Mouse (Mus musculus) liver, embryonic 14.5 days (tissue): Measurements from ENCODE around the gene Man1c1. TPM values are rescaled to one million over a fixed set of nuclear protein-coding genes. Genes with fewer than 3 reads are reported as not detected.

Experiments used
- ATAC-seq: fragments of 200-750 bp; cut with Nextera tagmentation; 2 replicates; pipeline ENCODE4 v1.8.0; 2017; ENCODE audit warnings: moderate number of reproducible peaks, mild to moderate bottlenecking, moderate library complexity; ENCODE audit not compliant: insufficient read depth
- DNase-seq, 3 experiments: peaks; one replicate each; pipeline ENCODE4 v3.0.0-alpha.2; 2012 to 2013; ENCODE audit warnings: low read depth in 3 of 3, low spot score in 3 of 3
- H3K27ac ChIP-seq: fragments of 300-500 bp; sonication (generic); 2 replicates; pipeline ENCODE4 v1.5.1; 2014; ENCODE audit warnings: moderate library complexity, mild to moderate bottlenecking, control low read depth, inconsistent platforms
- H3K27me3 ChIP-seq: fragments of 300-500 bp; sonication (generic); 2 replicates; pipeline ENCODE4 v1.6.1; 2014; ENCODE audit warnings: mild to moderate bottlenecking, low read length, moderate library complexity; ENCODE audit not compliant: control insufficient read depth, insufficient read depth
- H3K36me3 ChIP-seq: fragments of 300-500 bp; sonication (generic); replicated peaks from 2 replicates; pipeline ENCODE4 v1.6.1; 2014; ENCODE audit warnings: low read depth; ENCODE audit not compliant: control insufficient read depth, insufficient read depth
- H3K4me1 ChIP-seq, 2 experiments: fragments of 200-500 bp in 1 of 2; fragments of 300-500 bp in 1 of 2; sonication (generic) in 1 of 2; replicated peaks; 2 replicates each; pipeline ENCODE4 v1.6.1; 2012 to 2014; ENCODE audit warnings: antibody characterized with exemption in 1 of 2, inconsistent platforms in 1 of 2, low read length in 1 of 2; ENCODE audit not compliant: control insufficient read depth in 2 of 2, insufficient read depth in 2 of 2
- H3K4me2 ChIP-seq: fragments of 300-500 bp; sonication (generic); 2 replicates; pipeline ENCODE4 v1.6.1; 2014; ENCODE audit warnings: low read depth, mild to moderate bottlenecking, control low read depth, moderate library complexity
- H3K4me3 ChIP-seq, 2 experiments: fragments of 200-500 bp in 1 of 2; fragments of 300-500 bp in 1 of 2; sonication (generic) in 1 of 2; 2 replicates each; pipeline ENCODE4 v1.5.1; 2012 to 2014; ENCODE audit warnings: low read depth in 2 of 2, low read length in 2 of 2, mild to moderate bottlenecking in 2 of 2, control low read depth in 1 of 2, inconsistent platforms in 1 of 2, moderate library complexity in 1 of 2; ENCODE audit not compliant: insufficient read depth in 1 of 2
- H3K9ac ChIP-seq: fragments of 300-500 bp; sonication (generic); replicated peaks from 2 replicates; pipeline ENCODE4 v1.6.1; 2014; ENCODE audit warnings: mild to moderate bottlenecking, control low read depth, moderate library complexity
- H3K9me3 ChIP-seq: fragments of 300-500 bp; sonication (generic); 2 replicates; pipeline ENCODE4 v1.6.1; 2016; ENCODE audit warnings: low read length, mixed read lengths; ENCODE audit not compliant: control insufficient read depth
- CTCF ChIP-seq: IDR thresholded peaks from 2 replicates; pipeline ENCODE4 v1.5.1; 2016; ENCODE audit warnings: antibody characterized with exemption, low read depth, control low read depth
- EP300 ChIP-seq: IDR thresholded peaks from 2 replicates; pipeline ENCODE4 v1.6.1; 2016; ENCODE audit warnings: antibody characterized with exemption, low read depth
- WGBS: fragments of 180-500 bp; shearing (Covaris S2); extraction: QIAGEN DNeasy Blood & Tissue Kit; methylation state at CpG from one replicate; pipeline ENCODE4 v1.1.7; 2014; ENCODE audit not compliant: insufficient replicate concordance; 5-methylcytosine and 5-hydroxymethylcytosine counted together
- polyA plus RNA-seq, 2 experiments: library from polyadenylated mRNA; depleted of rRNA in 1 of 2; stranded (reverse) in 1 of 2; unstranded in 1 of 2; fragments of >200 nt; fragmentation: Nextera tagmentation in 1 of 2; extraction: Ambion mirVana in 1 of 2; gene quantifications; 2 replicates each; pipeline versions ENCODE4 v1.2.1 to v1.2.3; 2012 to 2014

Gene Man1c1
- polyA plus RNA-seq, 2 experiments: 1.2 to 1.9 TPM

DNA sequence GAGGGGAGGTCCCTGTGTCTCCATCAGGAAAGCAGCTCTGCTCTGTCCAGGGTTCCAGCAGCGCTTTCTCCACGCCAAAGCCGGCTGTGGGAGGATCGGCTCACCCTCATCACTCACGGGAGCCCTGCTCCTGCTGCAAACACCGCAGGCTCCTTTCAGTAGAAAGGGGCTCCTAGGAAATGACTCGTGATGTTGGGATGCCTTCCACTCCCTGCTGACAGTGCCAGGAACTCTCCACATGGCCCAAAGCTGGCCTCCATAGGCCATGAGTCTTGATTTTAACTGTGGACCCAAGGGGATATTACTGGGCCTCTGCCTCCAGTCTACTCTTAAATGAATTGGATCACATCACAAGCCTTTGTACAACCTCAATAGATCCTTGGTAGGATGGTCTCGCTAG is 134.3 kb downstream of the Man1c1 start:
- H3K4me2 ChIP-seq: no peak overlapping the region
- DNase-seq (no peak), ATAC-seq (no peak)
- H3K4me1 ChIP-seq: no peaks in the 10 kb centered on the region
- no peaks in the 10 kb centered on the region for H3K9me3 ChIP-seq
- H3K4me3 ChIP-seq: no peak overlapping the region
- H3K27ac ChIP-seq: no peak overlapping the region
- H3K27me3 ChIP-seq: no peaks in the 10 kb centered on the region
- no peaks in the 10 kb centered on the region for H3K36me3 ChIP-seq
- 81% methylated on average over 8 of the region's 8 CpGs for WGBS
- H3K9ac ChIP-seq: no peak overlapping the region
- no peak for TF ChIP-seq EP300
- TF ChIP-seq CTCF: no peak

DNA sequence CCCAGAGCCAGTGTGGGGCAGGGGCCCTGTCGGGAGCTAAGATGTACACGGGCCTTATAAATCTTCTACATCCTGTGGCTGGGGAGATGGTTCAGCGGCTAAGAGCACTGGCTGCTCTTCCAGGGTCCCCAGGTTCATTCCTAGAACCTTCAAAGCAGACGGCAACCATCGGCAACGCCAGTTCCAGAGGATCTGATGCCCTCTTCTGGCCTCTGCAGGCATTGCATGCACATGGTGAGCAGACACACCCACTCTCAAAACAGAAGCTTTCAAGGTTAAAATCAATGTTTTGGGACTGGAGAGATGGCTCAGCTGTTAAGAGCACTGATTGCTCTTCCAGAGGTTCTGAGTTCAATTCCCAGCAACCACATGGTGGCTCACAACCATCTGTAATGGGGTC is 134.9 kb downstream of the Man1c1 start:
- Histone ChIP-seq H3K27ac (no peak overlapping the region), H3K36me3 (no peaks in the 10 kb centered on the region), H3K4me2 (no peak overlapping the region), H3K27me3 (no peaks in the 10 kb centered on the region), H3K4me3 (no peak overlapping the region), H3K4me1 (no peaks in the 10 kb centered on the region), H3K9me3 (no peaks in the 10 kb centered on the region), H3K9ac (no peak overlapping the region)
- TF ChIP-seq CTCF (peak; percentile 79), EP300 (no peak)
- ATAC-seq (no peak), DNase-seq (no peak)
- 62% methylated on average over 6 of the region's 6 CpGs for WGBS

DNA sequence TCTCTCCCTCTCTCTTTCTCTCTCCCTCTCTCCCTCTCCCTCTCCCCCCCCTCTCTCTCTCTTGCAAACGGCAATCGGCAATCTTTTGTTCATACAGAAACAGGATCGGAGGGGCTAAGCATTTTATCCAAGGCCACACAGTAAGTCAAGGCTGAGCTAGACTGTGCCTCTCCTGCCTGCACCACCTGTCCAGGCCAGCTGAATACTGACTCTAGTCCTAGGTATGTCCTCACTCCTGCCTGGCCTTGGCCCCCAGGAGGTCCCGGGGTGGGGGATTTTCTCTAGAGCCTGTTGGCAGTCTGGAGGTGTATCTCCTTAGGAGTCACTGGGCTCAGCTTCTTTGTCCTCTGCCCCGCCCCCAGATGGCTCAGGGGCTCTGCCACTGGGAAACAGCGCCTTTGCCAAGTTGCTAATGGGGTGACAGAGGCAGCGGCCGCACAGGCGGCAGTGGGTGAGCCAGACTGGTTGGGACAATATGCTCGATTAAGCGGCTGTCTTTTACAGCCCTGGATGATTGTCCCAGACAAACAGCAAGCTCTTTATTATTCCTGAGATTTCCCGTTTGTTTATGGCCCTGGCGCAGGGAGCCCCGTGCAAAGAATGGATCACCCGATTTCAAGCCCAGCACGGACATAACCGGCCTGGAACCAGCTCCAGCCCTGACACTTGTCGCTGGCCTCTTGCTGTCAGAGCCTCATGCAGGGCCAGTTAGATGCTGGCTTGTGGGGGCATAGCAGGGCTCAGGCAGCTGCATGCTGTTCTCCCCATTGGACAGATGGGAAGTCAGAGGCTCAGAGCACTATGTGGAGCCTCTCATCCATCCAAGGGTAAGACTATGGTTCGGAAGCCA is 136.5 kb downstream of the Man1c1 start:
- Histone ChIP-seq H3K36me3 (no peaks in the 10 kb centered on the region), H3K27me3 (no peaks in the 10 kb centered on the region), H3K9me3 (no peaks in the 10 kb centered on the region), H3K27ac (no peak overlapping the region), H3K9ac (no peak overlapping the region), H3K4me2 (no peak overlapping the region), H3K4me1 (peaks cover 0 to 2% of the 10 kb centered on the region in 2 experiments; a peak in 1 of 4 replicates), H3K4me3 (no peak overlapping the region)
- no peak for ATAC-seq
- TF ChIP-seq CTCF (no peak), EP300 (no peak)
- no peak for DNase-seq
- WGBS: 65% methylated on average over 19 of the region's 19 CpGs

DNA sequence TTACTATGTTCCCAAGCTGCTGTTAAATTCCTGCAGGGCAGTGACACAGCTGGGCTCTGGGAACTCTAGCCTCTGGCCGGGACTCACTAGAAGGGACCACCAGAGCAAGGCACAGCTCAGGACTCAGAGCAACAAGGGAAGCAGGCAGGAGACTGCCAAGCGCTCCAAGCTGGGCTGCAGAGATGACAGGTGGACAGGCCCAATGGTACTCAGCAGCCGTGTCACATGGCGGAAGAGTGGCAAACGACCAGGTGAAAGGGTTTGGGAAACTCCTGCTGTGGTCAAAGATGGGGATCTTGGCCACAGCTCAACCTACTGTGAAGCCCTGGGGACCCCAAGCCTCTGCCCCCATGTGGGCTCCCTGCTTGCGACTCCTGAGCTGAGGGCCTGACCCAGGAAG is 140.0 kb downstream of the Man1c1 start:
- no peak overlapping the region for H3K27ac ChIP-seq
- H3K4me2 ChIP-seq: no peak overlapping the region
- no peaks in the 10 kb centered on the region for H3K9me3 ChIP-seq
- no peaks in the 10 kb centered on the region for H3K27me3 ChIP-seq
- H3K4me3 ChIP-seq: no peak overlapping the region
- no peaks in the 10 kb centered on the region for H3K36me3 ChIP-seq
- 70% methylated on average over 6 of the region's 6 CpGs for WGBS
- ATAC-seq (no peak), DNase-seq (no peak)
- H3K4me1 ChIP-seq: peaks cover 0 to 2% of the 10 kb centered on the region in 2 experiments; a peak in 1 of 4 replicates
- no peak for TF ChIP-seq CTCF
- TF ChIP-seq EP300: no peak
- H3K9ac ChIP-seq: no peak overlapping the region

DNA sequence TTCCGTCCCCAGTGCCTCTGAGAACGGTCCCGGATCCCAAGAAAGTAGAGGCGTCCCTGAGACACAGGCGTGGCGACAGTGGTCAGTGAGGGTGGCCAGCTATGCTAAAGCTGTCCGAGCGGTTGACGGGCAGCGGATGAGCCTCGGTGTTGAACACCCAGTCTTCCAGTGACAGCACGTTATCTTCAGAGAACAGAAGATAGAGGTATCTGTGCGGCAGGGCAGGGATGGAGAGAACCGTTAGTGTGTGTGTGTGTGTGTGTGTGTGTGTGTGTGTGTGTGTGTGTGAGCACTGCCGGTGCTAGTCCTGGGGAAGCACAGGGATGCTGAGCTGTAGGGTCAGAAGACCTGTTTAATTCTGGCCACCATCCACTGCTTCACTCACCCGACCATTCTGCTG is 140.5 kb downstream of the Man1c1 start:
- Histone ChIP-seq H3K4me1 (peaks cover 0 to 2% of the 10 kb centered on the region in 2 experiments; a peak in 1 of 4 replicates), H3K4me2 (no peak overlapping the region), H3K27me3 (no peaks in the 10 kb centered on the region), H3K9me3 (no peaks in the 10 kb centered on the region), H3K27ac (no peak overlapping the region), H3K36me3 (no peaks in the 10 kb centered on the region), H3K9ac (no peak overlapping the region), H3K4me3 (no peak overlapping the region)
- DNase-seq: no peak
- ATAC-seq: peak; percentile 55; the same call in 1 of the 2 replicates
- peak; percentile 68 for TF ChIP-seq EP300
- TF ChIP-seq CTCF: no peak
- WGBS: 46% methylated on average over 16 of the region's 16 CpGs
